Mouse (Mus musculus) embryo, embryonic 9.5 days (tissue): ENCODE data around the gene Timp4.
A peak's percentile ranks its signal among the peaks of the same experiment; 100 is the strongest.

Source experiments
- DNase-seq: peaks from one replicate; pipeline ENCODE4 v3.0.0-alpha.2; 2017; ENCODE audit errors: extremely low spot score

Timp4 gene

DNA sequence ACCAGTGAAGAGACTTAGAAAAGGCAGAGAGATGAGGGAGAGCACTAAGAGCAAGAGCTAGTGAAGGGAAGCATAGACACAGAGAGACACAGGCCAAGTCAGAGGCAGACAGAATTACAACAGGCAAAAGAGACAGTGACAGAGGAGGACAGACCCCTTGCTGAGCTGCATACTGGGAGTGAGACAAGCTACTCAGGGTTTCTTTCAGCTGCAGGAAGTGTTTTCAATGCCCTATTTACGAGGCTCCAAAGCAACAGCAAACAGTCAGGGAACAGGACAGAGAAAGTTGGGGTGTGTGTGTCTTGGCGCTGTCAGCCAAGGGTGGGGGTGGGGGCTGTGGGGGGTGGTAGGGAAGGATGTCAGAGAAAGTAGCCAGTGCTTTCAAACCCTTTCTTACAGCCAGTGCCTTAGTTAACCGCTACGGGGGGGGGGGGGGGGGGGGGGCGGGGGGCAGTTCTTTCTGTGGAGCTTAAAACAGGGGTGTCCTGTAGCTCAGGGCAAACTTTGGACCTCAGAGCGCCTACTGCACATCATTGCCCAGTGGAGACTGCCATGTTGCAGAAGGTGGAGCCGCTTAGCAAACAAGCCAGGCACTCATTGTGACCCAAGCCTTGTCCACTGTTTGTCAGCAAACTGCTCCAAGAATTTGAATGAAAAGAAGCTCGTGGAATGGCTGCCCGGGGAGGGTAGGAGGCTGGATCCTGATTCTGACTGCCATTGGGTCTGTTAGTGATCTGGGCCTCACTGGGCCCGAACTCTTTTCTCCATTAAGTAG, at the start of gene Timp4:
Timp4 (minus strand) TSS at position 107 of the 775 bp plus-strand sequence.
- DNase-seq, result no peak

DNA sequence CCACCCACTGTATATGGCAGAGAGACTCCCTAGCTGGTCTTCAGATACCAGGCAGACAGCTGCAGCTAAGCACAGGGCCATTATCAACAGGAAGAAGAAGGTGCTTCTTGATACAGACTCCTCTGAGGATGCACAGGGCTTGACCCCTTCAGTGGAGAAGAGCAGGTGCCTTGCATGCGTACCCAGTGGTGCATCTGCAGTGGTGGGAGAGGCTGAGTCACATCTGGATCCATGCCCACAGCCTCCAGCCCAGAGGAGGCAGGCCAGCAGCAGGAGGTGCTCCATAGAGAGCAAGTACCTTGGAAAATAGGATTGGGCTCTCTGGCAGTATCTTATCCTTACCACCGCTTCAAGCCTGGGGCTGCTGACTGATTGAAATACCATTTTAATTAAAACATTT, 41.9 kb upstream of the Timp4 start:
- no peak for DNase-seq

DNA sequence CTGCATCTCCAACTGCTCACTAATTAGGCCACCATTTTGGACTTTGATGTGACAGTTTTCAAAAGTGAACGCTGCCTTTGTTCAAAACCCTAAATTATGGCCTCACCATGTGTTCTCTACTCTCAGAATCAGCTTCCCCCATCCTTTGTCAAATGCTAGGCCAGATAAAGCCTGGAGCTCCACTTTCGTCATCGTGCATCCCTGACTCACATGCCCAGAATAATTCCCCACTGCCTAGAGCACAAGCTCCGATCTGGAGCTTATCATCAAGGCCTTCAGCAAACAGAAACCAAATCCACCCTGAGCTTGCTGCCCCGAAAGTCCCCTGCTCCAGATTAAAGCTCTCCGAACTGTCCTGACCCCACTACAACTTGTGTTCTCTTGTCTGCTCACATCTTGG, 40.6 kb upstream of the Timp4 start:
- DNase-seq, result no peak

DNA sequence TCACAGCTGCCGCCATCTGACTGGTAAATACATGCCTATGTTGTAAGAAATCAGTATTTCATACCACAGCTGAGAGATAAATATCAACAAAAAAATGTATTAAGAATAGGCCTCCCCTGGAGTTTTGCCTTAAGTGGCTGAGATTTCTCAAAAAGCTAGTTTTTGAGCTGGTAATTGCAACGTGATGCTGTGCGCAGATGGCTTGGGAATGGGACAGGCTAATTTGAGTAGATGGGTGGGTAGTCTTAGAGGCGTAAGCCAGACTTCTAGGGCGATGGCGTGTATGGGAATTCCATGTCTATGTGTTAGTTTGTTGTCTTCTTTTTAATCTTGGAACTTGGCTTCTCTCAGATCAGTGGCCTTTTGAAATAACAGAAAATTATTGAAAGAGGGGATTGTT, 39.8 kb upstream of the Timp4 start:
- no peak for DNase-seq

DNA sequence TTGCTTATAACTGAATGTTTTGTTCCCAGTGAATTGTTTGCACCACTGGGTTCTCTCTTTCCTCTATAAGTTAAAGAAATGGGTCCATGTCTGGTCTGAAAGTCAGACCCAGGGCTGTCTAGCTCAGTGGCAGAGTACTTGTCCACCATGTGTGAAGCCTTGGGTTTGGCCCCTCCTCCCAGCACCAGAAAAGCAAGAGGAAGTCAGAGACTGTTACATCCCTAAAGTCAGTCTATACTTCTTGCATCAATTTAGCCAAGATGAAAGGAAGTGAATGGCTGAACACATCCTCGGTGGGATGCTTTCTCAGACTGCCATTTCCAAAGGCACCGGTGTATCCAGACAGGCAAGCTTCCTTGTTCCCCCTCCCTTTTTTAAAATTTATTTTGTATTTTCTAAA, 39.1 kb upstream of the Timp4 start:
- no peak for DNase-seq

DNA sequence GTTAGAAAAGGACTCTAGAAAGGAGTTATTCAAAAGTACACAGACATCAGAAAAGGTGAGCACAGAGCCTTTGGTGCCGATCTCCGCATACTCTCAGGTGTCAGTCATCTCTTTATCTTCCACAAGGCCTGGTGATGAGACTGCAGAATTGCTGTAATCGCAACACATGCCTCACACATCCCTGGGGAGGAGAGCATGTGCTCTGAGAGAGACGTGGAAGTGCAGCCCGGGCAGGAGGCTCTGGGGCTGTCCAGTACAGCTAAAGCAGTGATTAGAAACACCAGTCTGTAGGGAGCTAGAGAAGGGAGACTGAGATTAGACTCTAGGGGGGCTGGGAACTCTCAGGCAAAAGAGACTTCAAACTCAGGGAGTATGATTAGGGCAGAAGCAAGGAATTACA, 38.6 kb upstream of the Timp4 start:
- no peak for DNase-seq

DNA sequence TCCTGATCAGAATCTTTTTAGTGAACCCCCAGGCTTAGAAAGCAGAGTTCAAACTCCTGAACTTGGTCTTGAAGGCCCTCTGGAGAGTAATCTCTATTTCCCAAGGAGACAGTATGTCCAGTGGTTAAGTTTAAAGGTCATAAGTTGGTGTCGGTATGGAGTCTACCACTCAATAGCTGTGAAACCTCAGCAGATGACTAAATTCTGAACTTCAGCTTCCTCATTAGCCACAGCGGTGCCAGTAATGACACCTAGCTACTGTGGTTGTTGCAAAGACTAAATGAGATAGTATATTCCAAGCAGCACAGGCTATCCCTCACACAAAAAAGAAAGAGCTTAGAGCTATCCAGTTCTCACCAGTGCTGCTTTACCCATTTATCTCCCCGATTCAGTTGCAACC, 36.2 kb upstream of the Timp4 start:
- DNase-seq, result no peak

DNA sequence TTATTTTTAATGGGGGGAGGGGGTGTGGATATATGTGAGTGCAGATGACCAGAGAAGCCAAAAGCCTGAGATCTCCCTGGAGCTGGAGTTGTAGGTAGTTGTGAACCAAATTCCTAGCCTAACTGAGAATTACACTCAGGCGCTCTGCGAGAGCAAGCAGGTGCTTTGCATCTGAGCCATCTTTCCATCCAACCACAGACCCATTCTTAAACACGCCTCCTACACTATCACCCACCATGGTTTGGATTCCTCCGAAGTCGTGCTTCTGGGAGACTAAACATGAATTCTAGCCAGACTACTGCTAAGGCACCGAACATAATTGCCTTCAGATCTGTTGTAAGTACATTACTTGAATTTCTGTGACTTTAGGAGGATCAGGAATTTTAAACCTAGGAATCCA, 34.4 kb upstream of the Timp4 start:
- no peak for DNase-seq

DNA sequence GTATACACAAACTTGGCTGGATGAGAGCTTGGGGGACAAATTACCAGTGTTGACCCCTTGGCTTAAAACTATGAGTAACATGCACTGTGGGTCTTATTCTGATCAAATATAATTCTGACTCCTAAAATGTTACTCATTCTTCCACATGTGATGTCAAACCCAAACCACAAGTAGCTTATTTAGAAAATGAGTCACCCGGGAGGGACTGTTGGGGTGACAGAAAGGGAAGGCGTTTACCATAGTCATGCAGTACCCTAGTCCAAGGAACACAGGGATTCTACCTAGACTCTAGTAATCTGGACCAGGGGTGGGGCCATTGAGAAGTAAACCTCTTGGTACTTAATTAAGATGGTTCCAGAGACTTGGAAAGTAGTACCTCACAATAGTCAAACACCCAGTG, 32.1 kb upstream of the Timp4 start:
- no peak for DNase-seq

DNA sequence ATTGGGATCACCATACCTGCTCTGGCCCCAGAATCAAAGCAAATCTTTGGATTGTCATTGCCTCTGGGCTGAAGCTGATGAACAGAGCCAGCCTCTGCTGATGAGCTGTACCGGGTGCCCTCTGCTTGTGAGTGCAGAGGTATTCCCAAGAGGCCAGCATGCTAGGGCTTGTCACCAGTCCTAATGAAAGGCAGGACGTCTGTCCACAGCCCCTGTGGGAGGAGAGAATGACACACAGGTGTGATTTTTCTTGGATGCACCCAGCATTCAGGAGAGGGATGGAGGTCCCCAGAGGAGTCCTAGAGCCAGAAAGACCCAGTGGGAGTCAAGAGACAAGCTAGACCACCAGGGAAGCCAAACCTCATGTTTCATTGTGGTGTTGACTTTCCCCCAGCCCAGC, 27.6 kb upstream of the Timp4 start:
- DNase-seq, result no peak

DNA sequence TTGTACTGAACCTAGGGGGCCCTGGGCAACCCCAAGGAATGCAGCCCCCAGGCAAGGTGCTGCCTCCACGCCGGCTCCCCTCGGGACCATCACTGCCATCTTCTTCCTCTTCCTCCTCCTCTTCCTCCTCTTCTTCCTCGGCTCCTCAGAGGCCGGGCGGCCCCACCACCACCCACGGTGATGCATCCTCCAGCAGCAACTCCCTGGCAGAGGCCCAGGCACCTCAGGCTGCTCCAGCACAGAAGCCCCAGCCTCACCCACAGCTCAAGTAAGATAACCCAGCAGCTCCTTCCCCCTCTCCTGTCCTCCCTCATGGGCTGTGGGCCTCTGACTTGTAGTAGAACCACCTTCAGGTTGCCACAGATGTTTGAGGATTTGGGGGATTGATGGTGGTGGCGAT, 26.1 kb upstream of the Timp4 start:
- DNase-seq, result no peak

DNA sequence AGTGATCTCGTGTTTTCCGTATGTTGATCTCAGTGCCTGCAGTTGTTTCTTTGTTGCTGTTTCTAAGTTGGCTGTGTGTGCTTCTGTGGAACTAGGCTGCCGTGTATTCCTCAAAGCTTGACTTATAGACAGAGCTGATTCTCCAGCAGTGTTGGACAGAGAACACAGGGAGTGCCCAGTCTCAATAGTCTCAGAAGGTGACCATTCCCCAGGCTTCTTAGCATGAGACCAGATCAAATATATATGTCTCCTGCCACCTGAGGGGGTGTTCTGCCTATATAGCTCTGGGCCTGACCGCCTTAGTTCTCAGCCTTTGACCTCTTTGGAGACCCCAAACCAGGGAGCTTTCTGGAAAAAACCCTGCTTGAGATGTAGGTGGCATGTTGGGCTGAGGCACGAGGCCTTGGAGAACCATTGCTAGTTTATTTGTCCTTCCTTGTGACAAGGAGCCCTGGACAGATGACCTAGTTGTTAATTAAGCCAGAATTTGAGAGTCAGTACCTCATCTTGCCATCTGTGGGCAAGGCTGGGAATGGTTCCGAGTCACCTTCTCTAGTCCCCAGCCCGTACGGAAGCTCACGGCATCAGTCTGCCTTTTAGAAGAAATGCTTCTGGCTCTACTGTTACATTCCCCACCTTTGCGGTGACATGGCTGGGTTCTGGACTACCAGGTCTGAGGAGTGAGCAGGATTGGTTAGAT, 23.3 kb upstream of the Timp4 start:
- no peak for DNase-seq

DNA sequence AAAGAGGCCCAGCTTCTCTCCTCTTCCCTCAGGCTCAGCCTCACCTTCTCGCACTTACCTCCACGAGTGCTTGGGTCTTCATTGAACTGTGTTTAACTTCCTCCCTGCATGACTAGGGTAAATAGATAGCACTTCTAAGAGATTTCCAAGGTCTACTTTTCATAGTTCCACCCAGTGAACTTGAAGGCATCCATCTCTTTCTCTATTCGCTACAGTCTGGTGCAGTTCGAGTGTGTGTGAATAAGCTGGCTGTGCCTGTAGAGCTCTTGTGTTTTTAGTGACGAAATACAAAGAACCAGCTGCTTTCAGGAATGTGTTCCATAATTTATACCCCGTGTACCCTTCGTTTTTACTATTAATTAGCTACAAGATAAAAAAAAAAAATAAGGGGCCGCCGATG, 22.7 kb upstream of the Timp4 start:
- DNase-seq, result no peak

DNA sequence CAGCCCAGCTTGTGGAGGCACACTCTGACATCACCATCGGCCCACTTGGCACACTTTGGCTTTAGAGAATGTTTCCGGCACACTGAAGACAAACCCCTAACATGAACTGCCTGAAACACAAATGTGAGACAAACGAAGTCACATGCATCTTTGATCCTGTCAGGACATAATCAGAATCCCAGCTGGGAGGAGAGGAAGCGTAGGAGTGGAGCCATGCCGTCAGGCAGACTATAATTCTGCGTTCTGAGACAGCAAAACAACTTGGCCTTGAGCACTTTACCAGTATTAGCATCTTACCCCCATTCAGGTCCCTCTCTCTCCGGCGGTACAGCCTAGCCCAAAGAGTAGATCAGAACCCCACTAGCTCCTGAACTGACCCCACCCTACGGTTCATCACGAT, 21.3 kb upstream of the Timp4 start:
- DNase-seq, result no peak

DNA sequence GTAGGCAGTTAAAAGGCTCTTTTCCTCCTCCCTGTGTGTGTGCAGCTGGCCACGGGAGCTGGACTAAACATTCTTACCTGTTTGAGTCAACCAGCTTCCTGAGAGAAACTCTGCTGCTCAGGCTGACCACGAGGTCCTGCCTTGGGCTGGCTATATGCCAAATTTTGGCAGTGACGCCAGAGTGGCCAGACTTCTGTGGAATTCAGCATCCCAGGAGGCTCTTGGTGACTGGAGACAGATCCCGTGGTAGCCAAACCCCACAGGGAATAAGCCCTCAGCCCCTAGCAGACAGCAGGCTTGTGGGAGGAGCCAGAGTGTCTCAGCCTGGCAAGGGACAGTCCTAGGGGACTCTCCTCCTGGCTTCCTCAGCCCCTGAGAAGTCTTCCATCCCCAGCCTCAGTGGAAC, 19.9 kb upstream of the Timp4 start:
- no peak for DNase-seq

DNA sequence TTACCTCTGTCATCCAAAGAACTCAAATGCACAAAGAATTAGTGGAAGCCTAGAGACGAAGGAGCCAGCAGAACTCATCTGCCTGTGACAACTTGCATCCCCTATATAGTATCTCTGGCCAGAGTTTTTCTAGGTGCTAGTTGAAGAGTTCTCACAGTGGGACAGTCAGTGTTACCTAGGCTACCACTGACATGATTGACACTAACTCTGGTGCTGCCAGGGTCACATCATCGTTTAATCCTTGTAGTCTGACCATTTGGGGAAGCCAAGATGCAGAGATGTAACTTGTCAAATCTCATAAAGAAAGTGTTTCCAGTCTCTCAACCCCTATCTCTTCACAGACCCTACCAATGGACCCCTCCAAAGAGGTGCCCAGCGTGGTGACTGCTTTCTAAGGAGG, 19.3 kb upstream of the Timp4 start:
- DNase-seq, result no peak

DNA sequence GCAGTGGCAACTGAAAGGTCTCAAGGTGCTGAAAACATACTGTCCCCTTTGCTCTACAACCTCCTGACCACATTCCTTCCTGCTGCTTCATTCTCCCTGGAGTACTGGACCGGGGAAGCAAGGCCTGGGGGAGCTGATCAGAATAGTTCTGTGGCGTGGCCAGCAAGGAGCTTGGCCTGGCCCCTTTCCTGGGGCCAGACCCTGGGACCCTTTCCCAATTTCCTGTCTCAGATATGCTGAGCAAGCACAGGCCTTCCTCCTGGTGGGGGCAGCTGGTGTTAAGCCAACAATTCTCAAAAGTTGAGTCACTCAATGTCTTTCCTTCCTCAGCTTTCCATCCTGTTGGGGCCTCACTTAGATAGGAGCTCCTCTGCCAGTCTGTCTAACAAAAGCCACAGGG, 18.1 kb upstream of the Timp4 start:
- DNase-seq, result no peak

DNA sequence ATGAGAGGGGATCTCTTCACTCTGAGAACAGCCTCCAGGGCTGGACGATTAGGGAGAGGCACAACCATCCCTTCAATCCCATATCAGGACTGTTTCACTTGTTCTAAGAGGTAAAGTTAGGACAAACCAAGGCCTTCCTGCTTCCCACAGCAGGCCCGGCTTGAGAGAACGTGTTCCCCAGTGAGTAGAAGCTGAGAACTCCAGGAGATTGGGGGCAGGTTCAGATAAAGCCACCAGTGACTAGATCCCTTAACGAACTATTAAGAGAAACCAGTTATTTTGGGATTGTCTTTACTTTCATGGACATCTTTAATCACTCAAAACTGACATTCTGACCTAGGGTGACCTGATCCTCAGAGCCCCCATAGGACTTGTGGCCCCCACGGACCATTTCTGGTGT, 17.6 kb upstream of the Timp4 start:
- no peak for DNase-seq

DNA sequence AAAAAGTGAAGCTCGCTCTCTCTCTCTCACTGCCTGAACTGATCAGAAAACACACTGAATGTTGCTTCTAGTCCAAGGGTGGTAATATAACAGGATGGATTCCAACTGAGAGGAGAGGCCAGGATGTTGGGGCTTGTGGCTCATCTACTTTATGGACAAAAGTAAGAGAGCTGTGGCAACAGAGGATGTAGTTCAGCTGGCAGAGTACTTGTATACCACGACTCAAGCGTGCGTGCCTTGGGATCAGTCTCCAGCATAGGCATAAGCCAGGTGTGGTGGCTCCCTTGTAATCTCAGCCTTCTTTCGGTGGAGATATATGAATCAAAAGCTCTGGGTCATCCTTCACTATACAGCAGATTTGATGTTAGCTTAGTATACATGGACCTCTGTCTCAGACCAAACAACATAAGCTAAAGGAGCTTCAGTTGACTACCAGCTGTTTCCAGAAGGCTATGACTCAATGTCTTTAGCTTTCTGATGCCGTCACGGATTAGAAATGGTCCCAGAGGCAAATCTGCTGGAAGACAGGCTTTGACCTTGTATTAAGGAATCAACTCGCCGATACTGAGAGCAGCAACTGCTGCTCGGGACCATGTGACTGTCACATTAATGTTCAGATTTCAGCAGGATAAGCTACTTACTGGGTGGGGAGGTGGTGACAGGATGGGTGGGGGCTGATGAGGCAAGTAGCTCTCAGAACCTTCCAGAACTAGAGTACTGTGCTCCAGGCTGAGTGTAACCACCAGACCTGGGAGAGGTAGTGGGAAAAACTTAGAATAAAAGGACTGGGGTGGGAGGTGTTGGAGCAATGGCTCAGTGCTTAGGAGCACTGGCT, 16.8 kb upstream of the Timp4 start:
- no peak for DNase-seq

DNA sequence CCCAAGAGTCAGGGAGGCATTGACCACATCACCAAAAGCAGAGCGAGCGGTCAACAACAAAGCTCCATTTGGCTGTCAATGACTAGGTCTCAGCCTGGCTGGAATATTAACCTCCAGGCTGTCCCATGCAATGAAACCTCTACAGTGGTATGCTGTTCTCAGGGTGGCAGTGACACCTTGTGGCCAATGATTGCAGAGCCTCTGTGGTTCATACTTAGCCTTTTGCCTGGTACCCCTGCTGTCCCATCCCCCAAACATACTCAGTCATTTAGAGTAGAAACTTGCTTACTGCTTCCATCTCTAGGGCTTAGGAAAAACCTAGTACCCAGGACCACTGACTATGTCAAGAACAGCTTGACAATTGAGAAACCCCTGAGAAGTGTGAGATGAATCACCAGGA, 15.9 kb upstream of the Timp4 start:
- DNase-seq, result peak; percentile 64

DNA sequence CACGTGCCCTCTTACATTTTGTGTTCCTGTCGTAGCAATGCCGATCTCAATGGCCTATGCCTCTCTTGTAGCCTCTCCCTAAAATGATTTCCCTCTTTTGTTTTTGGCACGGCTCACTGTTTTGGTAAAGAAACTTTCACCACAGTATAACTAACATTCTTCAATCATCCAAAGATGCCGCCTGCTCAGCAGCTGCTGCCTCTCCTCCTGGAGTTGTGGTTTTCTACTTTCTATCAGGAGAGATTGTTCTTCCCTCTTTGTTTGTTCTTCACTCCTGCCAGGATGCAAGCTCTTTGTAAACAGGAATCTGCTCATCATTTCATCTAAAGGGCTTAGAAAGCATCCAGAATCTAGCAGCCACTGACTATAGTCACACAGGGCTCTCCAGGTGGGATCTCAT, 14.8 kb upstream of the Timp4 start:
- no peak for DNase-seq

DNA sequence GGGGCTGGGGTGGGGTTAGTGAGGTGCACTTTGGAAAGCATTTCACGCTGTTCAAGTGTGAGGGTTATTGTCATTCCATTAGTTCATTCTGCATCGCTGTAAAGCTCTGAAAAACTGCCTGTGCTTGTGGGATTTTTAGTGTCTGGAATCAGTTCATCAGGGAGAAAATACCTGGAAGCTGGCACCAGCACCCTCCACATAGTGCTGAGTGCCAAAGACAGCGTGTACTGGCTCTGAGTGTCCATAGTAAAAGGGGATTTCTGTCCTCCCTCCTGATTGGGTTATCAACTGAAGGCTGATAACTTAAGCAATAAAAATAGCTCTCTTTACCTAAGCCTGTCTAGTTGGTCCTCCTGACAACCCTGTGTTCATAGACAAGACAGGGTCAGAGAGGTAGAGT, 8.5 kb upstream of the Timp4 start:
- DNase-seq, result no peak

DNA sequence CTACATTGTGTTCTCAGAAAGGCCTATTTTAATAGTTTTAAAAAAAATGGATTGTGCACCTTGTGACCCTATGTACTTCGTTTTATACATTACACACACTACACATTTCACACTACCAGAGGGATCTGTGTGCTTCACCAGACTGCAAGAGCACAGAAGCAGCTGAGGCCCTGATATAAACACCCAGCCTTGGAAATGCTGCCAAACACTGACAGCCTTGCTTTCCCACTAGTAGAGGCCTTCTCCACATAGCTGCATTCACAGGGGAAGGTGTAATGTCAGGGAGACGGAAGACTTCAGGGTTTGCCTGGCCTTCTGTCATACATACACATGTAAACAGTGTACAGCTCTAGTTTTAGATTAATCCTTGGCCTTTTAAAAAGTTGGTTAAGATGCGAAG, 3.2 kb upstream of the Timp4 start:
- DNase-seq, result no peak
